Mouse (Mus musculus) limb, embryonic 12.5 days (tissue): ENCODE measurements around the gene Faxc. TPM values are rescaled to one million over a fixed set of nuclear protein-coding genes. Genes with fewer than 3 reads are reported as not detected.
A peak's percentile ranks its signal among the peaks of the same experiment; 100 is the strongest.

Experiments used
- ATAC-seq: fragments of 200-750 bp; cut with Nextera tagmentation; 2 replicates; pipeline ENCODE4 v1.8.0; 2017; ENCODE audit warnings: low read depth, moderate TSS enrichment; ENCODE audit not compliant: insufficient number of reproducible peaks, insufficient read depth, low FRiP score, low TSS enrichment
- H3K27ac ChIP-seq: fragments of 300-500 bp; sonication (generic); 2 replicates; pipeline ENCODE4 v1.5.1; 2016; ENCODE audit warnings: mild to moderate bottlenecking, moderate library complexity
- H3K27me3 ChIP-seq: fragments of 300-500 bp; sonication (generic); 2 replicates; pipeline ENCODE4 v1.6.1; 2016; ENCODE audit warnings: mild to moderate bottlenecking, moderate library complexity
- H3K36me3 ChIP-seq: fragments of 300-500 bp; sonication (generic); 2 replicates; pipeline ENCODE4 v1.6.1; 2016; ENCODE audit warnings: mild to moderate bottlenecking, moderate library complexity
- H3K4me1 ChIP-seq: fragments of 300-500 bp; sonication (generic); replicated peaks from 2 replicates; pipeline ENCODE4 v1.6.1; 2016
- H3K4me2 ChIP-seq: fragments of 300-500 bp; sonication (generic); 2 replicates; pipeline ENCODE4 v1.6.1; 2016; ENCODE audit warnings: mild to moderate bottlenecking, moderate library complexity
- H3K4me3 ChIP-seq: fragments of 300-500 bp; sonication (generic); replicated peaks from 2 replicates; pipeline ENCODE4 v1.5.1; 2016; ENCODE audit warnings: mild to moderate bottlenecking
- H3K9ac ChIP-seq: fragments of 300-500 bp; sonication (generic); replicated peaks from 2 replicates; pipeline ENCODE4 v1.6.1; 2016; ENCODE audit warnings: mild to moderate bottlenecking, moderate library complexity
- H3K9me3 ChIP-seq: fragments of 300-500 bp; sonication (generic); 2 replicates; pipeline ENCODE4 v1.6.1; 2016; ENCODE audit warnings: mild to moderate bottlenecking, moderate library complexity
- WGBS: fragments of 180-500 bp; shearing (Covaris S2); methylation state at CpG from one replicate; pipeline ENCODE4 v1.1.7; 2016; 5-methylcytosine and 5-hydroxymethylcytosine counted together
- polyA plus RNA-seq: library from polyadenylated mRNA; unstranded; fragments of >200 nt; fragmentation: Nextera tagmentation; extraction: Ambion mirVana; gene quantifications from 2 replicates; pipeline ENCODE4 v1.2.1, GENCODE M21; 2016

The Faxc gene
- 11.6 and 14.5 TPM in 2 replicates for polyA plus RNA-seq

GRCm38 (mm10) chr4:21930971-21931771 lies at the start of gene Faxc:
TSS of gene Faxc (plus strand) at chr4:21931329.
- Histone ChIP-seq H3K27ac (peak within 1 kb of the TSS; percentile 87), H3K9me3 (no peaks in the 10 kb centered on the region), H3K27me3 (no peaks in the 10 kb centered on the region), H3K4me2 (peak within 1 kb of the TSS; percentile 73), H3K9ac (peak within 1 kb of the TSS; percentile 97), H3K36me3 (0 out of 2 replicates have a peak, but pooled peaks cover 3% of the 10 kb centered on the region), H3K4me3 (peak within 1 kb of the TSS; percentile 76), H3K4me1 (peaks cover 10% of the 10 kb centered on the region)
- WGBS = under 1% methylated on average over 78 of the region's 83 CpGs
- ATAC-seq = peak; percentile 89

- no peaks in the 10 kb centered on the region for H3K9me3 ChIP-seq
- H3K36me3 ChIP-seq = peaks cover 5% of the 10 kb centered on the region; the same call in 1 of the 2 replicates
- no peaks in the 10 kb centered on the region for H3K27me3 ChIP-seq
- WGBS = 91% methylated on average over 6 of the region's 6 CpGs
- no peak overlapping the region for H3K9ac ChIP-seq
- H3K4me1 ChIP-seq = no peaks in the 10 kb centered on the region
- H3K27ac ChIP-seq = no peak overlapping the region
- H3K4me3 ChIP-seq = no peak overlapping the region
- no peak for ATAC-seq
- H3K4me2 ChIP-seq = no peak overlapping the region
Measured at GRCm38 (mm10) chr4:21882806-21883205, 48.3 kb upstream of the Faxc start.

GRCm38 (mm10) chr4:21885831-21886230 lies 45.3 kb upstream of the Faxc start:
- WGBS = 90% methylated on average over 8 of the region's 8 CpGs
- Histone ChIP-seq H3K4me3 (no peak overlapping the region), H3K27ac (no peak overlapping the region), H3K36me3 (peaks cover 5% of the 10 kb centered on the region; the same call in 1 of the 2 replicates), H3K27me3 (no peaks in the 10 kb centered on the region), H3K9me3 (no peaks in the 10 kb centered on the region), H3K4me1 (no peaks in the 10 kb centered on the region), H3K4me2 (no peak overlapping the region), H3K9ac (no peak overlapping the region)
- ATAC-seq = no peak

GRCm38 (mm10) chr4:21931772-21932630 lies 872 bp downstream of the Faxc start:
- Histone ChIP-seq H3K4me3 (peak overlapping the region; percentile 76), H3K36me3 (peaks cover 9% of the 10 kb centered on the region; the same call in 1 of the 2 replicates), H3K9ac (peak overlapping the region; percentile 97), H3K4me1 (peaks cover 10% of the 10 kb centered on the region), H3K27me3 (no peaks in the 10 kb centered on the region), H3K9me3 (no peaks in the 10 kb centered on the region), H3K4me2 (peak overlapping the region; percentile 73), H3K27ac (peak overlapping the region; percentile 87)
- 0 out of 2 replicates have a peak, but pooled peaks have one; percentile 56 for ATAC-seq
- WGBS = 12% methylated on average over 23 of the region's 23 CpGs

- Histone ChIP-seq H3K4me1 (peaks cover 10% of the 10 kb centered on the region), H3K9ac (no peak overlapping the region), H3K4me3 (no peak overlapping the region), H3K27me3 (no peaks in the 10 kb centered on the region), H3K36me3 (peaks cover 9% of the 10 kb centered on the region; the same call in 1 of the 2 replicates), H3K27ac (no peak overlapping the region), H3K9me3 (no peaks in the 10 kb centered on the region), H3K4me2 (no peak overlapping the region)
- WGBS = 86% methylated on average over 2 of the region's 2 CpGs
- ATAC-seq = no peak
Measured at GRCm38 (mm10) chr4:21935378-21935777, 4.2 kb downstream of the Faxc start.

- WGBS = 92% methylated on average over 9 of the region's 9 CpGs
- Histone ChIP-seq H3K4me3 (no peak overlapping the region), H3K27ac (no peak overlapping the region), H3K4me1 (peaks cover 10% of the 10 kb centered on the region), H3K4me2 (no peak overlapping the region), H3K27me3 (no peaks in the 10 kb centered on the region), H3K36me3 (peaks cover 9% of the 10 kb centered on the region; the same call in 1 of the 2 replicates), H3K9me3 (no peaks in the 10 kb centered on the region), H3K9ac (no peak overlapping the region)
- ATAC-seq = no peak
Measured at GRCm38 (mm10) chr4:21936424-21936823, 5.3 kb downstream of the Faxc start.

GRCm38 (mm10) chr4:21937890-21938289 lies 6.8 kb downstream of the Faxc start:
- Histone ChIP-seq H3K36me3 (peaks cover 13% of the 10 kb centered on the region; the same call in 1 of the 2 replicates), H3K4me1 (peaks cover 3% of the 10 kb centered on the region; the same call in 1 of the 2 replicates), H3K27ac (no peak overlapping the region), H3K4me2 (no peak overlapping the region), H3K27me3 (no peaks in the 10 kb centered on the region), H3K4me3 (no peak overlapping the region), H3K9ac (no peak overlapping the region), H3K9me3 (no peaks in the 10 kb centered on the region)
- WGBS = 90% methylated on average over 8 of the region's 8 CpGs
- no peak for ATAC-seq

- Histone ChIP-seq H3K4me1 (no peaks in the 10 kb centered on the region), H3K27me3 (no peaks in the 10 kb centered on the region), H3K27ac (no peak overlapping the region), H3K4me3 (no peak overlapping the region), H3K36me3 (peaks cover 43% of the 10 kb centered on the region; the same call in 1 of the 2 replicates), H3K9ac (no peak overlapping the region), H3K9me3 (no peaks in the 10 kb centered on the region), H3K4me2 (no peak overlapping the region)
- WGBS = 85% methylated on average over 3 of the region's 3 CpGs
- ATAC-seq = no peak
Measured at GRCm38 (mm10) chr4:21944672-21945071, 13.5 kb downstream of the Faxc start.

- H3K9me3 ChIP-seq = no peaks in the 10 kb centered on the region
- no peak overlapping the region for H3K27ac ChIP-seq
- H3K4me1 ChIP-seq = no peaks in the 10 kb centered on the region
- WGBS = 56% methylated on average over 6 of the region's 6 CpGs
- no peaks in the 10 kb centered on the region for H3K27me3 ChIP-seq
- H3K4me3 ChIP-seq = no peak overlapping the region
- H3K4me2 ChIP-seq = no peak overlapping the region
- no peak for ATAC-seq
- no peak overlapping the region for H3K9ac ChIP-seq
- peaks cover 26% of the 10 kb centered on the region; the same call in 1 of the 2 replicates for H3K36me3 ChIP-seq
Measured at GRCm38 (mm10) chr4:21951444-21951843, 20.3 kb downstream of the Faxc start.

- no peak overlapping the region for H3K9ac ChIP-seq
- no peak overlapping the region for H3K4me3 ChIP-seq
- no peaks in the 10 kb centered on the region for H3K27me3 ChIP-seq
- WGBS = 72% methylated on average over 2 of the region's 2 CpGs
- H3K4me2 ChIP-seq = no peak overlapping the region
- peaks cover 26% of the 10 kb centered on the region; the same call in 1 of the 2 replicates for H3K36me3 ChIP-seq
- ATAC-seq = no peak
- no peaks in the 10 kb centered on the region for H3K4me1 ChIP-seq
- H3K27ac ChIP-seq = no peak overlapping the region
- no peaks in the 10 kb centered on the region for H3K9me3 ChIP-seq
Measured at GRCm38 (mm10) chr4:21952255-21952654, 21.1 kb downstream of the Faxc start.
